Mouse (Mus musculus): ENCODE data around the gene Kif22.

The Kif22 gene

GRCm38 (mm10) chr7:126984667-126985444 is 57.4 kb downstream of the Kif22 start:
- no peak for DNase-seq (ENCODE audit: low read depth)

- DNase-seq (ENCODE audit: low read depth): no peak
Observed at GRCm38 (mm10) chr7:126983113-126983512, 59.2 kb downstream of the Kif22 start.

GRCm38 (mm10) chr7:126982054-126982453 is 60.2 kb downstream of the Kif22 start:
- DNase-seq (ENCODE audit: low read depth): no peak

- DNase-seq (ENCODE audit: low read depth): no peak
Observed at GRCm38 (mm10) chr7:126981601-126982000, 60.7 kb downstream of the Kif22 start.

GRCm38 (mm10) chr7:126978841-126979240 is 63.4 kb downstream of the Kif22 start:
- DNase-seq (ENCODE audit: low read depth): no peak

Data from 416B (cell line).